Mouse (Mus musculus) C2C12 (cell line): ENCODE measurements around the gene Usp6nl. TPM values are rescaled to one million over a fixed set of nuclear protein-coding genes. Genes with fewer than 3 reads are reported as not detected.

Source experiments
- H3K27me3 ChIP-seq: one replicate; pipeline ENCODE4 v1.6.1; 2011; ENCODE audit not compliant: control insufficient read depth, insufficient read depth, insufficient read length
- H3K36me3 ChIP-seq: one replicate; pipeline ENCODE4 v1.6.1; 2011; ENCODE audit not compliant: control insufficient read depth, insufficient read depth
- H3K4me3 ChIP-seq: one replicate; pipeline ENCODE4 v1.5.1; 2011; ENCODE audit warnings: mild to moderate bottlenecking, control low read depth; ENCODE audit not compliant: poor library complexity, insufficient read depth, severe bottlenecking
- H3K79me2 ChIP-seq: one replicate; pipeline ENCODE4 v1.6.1; 2011; ENCODE audit not compliant: control insufficient read depth, insufficient read depth
- H3K79me3 ChIP-seq: one replicate; pipeline ENCODE4 v1.6.1; 2011; ENCODE audit warnings: low read depth, control low read depth
- H3ac ChIP-seq: one replicate; pipeline ENCODE3; 2011; ENCODE audit warnings: low read depth; ENCODE audit not compliant: control insufficient read depth, insufficient read length
- CEBPB ChIP-seq: IDR thresholded peaks from one replicate; pipeline ENCODE4 v1.6.1; 2011; ENCODE audit warnings: low read depth, mild to moderate bottlenecking, control low read depth, moderate library complexity
- CTCF ChIP-seq: IDR thresholded peaks from one replicate; pipeline ENCODE4 v1.5.1; 2011; ENCODE audit not compliant: control insufficient read depth, insufficient read depth, insufficient read length
- FOSL1 ChIP-seq: IDR thresholded peaks from one replicate; pipeline ENCODE4 v1.8.0; 2011; ENCODE audit warnings: mild to moderate bottlenecking, low read length; ENCODE audit not compliant: poor library complexity, insufficient read depth, severe bottlenecking
- MAX ChIP-seq: IDR thresholded peaks from one replicate; pipeline ENCODE4 v1.6.1; 2011; ENCODE audit warnings: mild to moderate bottlenecking, control low read depth
- MYOD1 ChIP-seq: IDR thresholded peaks from one replicate; pipeline ENCODE4 v1.6.1; 2011; ENCODE audit warnings: low read depth; ENCODE audit not compliant: control insufficient read depth, insufficient read length
- MYOG ChIP-seq: IDR thresholded peaks from one replicate; pipeline ENCODE4 v1.6.1; 2011; ENCODE audit not compliant: control insufficient read depth, insufficient read length; ENCODE audit errors: extremely low read depth
- USF1 ChIP-seq: IDR thresholded peaks from one replicate; pipeline ENCODE4 v1.6.1; 2011; ENCODE audit warnings: low read depth, mild to moderate bottlenecking, control low read depth, moderate library complexity
- polyA plus RNA-seq: library from polyadenylated mRNA; unstranded; fragments of >200 nt; fragmentation: generic; extraction: Trizol; gene quantifications from one replicate; pipeline ENCODE4 v1.2.1, GENCODE M21; 2012; ENCODE audit warnings: missing spikeins

Usp6nl gene
- polyA plus RNA-seq, 1 experiment: 6.1 TPM

DNA sequence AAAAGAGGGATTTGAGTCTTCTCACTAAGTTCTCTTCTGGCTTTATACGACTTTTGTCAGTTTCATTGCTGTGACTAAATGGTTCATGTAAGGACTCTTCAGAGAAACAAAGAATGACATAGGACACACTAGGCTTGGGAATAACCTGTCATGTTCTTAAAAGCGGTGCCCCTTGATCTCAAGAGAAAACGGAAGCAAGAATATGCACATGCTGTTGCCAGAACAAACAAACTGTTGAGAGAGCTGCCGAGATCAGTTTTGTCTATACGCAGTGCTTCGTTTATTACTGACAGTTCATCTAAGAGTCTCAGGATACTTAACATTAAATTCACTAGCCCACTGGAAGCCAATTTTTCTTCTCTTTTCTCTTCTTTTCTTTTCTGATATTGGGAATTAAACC, 76.4 kb downstream of the Usp6nl start:
- Histone ChIP-seq H3K36me3 (peaks cover 20% of the 10 kb centered on the region), H3K27me3 (no peaks in the 10 kb centered on the region), H3K4me3 (no peak overlapping the region), H3ac (no peak overlapping the region), H3K79me2 (peaks cover 5% of the 10 kb centered on the region), H3K79me3 (no peaks in the 10 kb centered on the region)
- TF ChIP-seq MYOD1 (no peak), FOSL1 (no peak), CEBPB (no peak), MYOG (no peak)

DNA sequence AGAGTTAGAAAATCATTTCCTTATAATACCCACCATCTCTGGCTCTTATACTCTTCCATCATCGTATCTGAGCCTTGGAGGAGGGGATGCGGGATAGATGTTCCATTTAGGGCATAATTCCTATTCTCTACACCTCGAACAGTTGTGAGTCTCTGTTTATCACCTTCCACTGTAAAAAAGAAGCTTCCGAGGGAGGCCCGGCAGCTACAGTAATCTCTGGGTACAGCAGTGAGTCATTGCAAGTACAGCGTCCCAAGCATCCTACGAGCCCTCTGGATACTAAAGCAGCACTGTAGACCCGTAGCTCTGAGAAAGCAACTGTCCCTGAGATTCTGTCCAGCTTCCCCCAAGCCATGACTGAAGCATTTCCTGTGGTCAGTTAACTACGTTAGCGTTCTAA, 78.6 kb downstream of the Usp6nl start:
- H3ac ChIP-seq: no peak overlapping the region
- TF ChIP-seq MYOG (no peak), MAX (no peak), USF1 (no peak), CTCF (no peak), MYOD1 (no peak), CEBPB (no peak), FOSL1 (no peak)
- no peaks in the 10 kb centered on the region for H3K79me3 ChIP-seq
- no peak overlapping the region for H3K4me3 ChIP-seq
- peaks cover 12% of the 10 kb centered on the region for H3K36me3 ChIP-seq
- peaks cover 5% of the 10 kb centered on the region for H3K79me2 ChIP-seq
- no peaks in the 10 kb centered on the region for H3K27me3 ChIP-seq

DNA sequence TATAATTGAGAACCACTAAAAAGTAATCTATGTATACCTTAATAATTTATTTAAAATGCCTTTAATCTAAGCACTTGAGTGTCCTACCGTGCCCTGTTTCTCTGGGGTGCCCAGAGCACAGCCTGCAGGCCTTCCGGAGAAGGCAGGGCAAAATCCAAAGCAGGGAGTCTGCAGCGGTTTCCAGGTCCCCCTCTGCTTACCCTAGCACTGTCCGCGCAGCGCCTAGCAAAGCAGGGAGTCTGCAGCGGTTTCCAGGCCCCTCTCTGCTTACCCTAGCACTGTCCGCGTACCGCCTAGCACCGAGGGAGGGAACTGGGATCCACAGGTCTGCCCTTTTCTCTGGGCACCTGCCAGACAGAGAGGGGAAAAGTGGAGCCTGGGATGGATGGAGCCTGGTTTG, 80.9 kb downstream of the Usp6nl start:
- H3K4me3 ChIP-seq: no peak overlapping the region
- TF ChIP-seq MYOG: no peak

DNA sequence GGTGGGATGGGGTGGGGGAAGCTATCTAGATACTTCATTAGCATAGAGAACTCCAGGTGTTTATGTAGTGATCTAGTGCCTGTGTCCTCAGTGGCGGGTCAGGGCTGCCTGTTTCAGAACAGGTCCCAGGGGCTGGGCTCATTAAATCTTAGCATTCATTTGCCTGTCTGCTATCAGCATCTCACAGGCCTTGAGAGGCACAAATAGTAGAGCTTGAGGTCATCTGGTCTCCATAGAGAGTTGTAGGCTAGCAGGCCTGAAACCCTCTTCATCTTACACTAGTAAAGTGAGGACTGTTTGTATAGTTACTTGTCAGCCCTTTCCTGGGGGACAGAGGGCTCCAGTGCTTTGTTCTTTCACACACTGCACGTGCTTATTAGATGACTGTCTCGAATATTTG, 81.5 kb downstream of the Usp6nl start:
- H3K4me3 ChIP-seq: no peak overlapping the region
- TF ChIP-seq MAX: no peak
- no peak for TF ChIP-seq FOSL1
- no peak for TF ChIP-seq CTCF
- no peak for TF ChIP-seq MYOG
- no peak for TF ChIP-seq USF1
- no peak for TF ChIP-seq CEBPB
- TF ChIP-seq MYOD1: no peak

More for the DNA sequence above, 80.9 kb downstream of the Usp6nl start:
- H3ac ChIP-seq: no peak overlapping the region
- H3K79me3 ChIP-seq: no peaks in the 10 kb centered on the region
- peaks cover 12% of the 10 kb centered on the region for H3K36me3 ChIP-seq
- H3K79me2 ChIP-seq: peaks cover 5% of the 10 kb centered on the region
- H3K27me3 ChIP-seq: no peaks in the 10 kb centered on the region

DNA sequence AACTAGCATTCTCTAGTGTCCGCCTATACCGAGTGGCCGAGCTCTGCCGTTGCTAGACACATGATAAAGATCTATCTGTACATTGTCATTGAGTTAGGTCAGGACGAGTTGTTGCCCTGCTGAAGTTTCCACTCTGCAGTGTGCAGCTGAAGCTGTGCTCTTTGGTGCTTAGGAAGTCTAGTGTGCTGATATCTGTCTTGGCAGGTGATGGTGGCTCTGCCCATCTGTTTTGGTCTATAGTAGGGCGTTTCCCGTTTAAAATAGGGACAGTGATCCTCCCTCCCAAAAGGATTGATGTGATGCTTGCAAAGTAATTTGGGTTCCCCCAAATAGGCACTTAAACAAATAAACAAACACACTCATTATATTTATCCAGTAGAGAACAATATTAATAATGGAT, 82.2 kb downstream of the Usp6nl start:
- TF ChIP-seq FOSL1 (no peak), CTCF (no peak), MYOG (no peak), MYOD1 (no peak), USF1 (no peak), MAX (no peak), CEBPB (no peak)
- peaks cover 13% of the 10 kb centered on the region for H3K36me3 ChIP-seq
- no peaks in the 10 kb centered on the region for H3K27me3 ChIP-seq
- H3K79me3 ChIP-seq: no peaks in the 10 kb centered on the region
- no peak overlapping the region for H3K4me3 ChIP-seq
- H3K79me2 ChIP-seq: peaks cover 5% of the 10 kb centered on the region
- no peak overlapping the region for H3ac ChIP-seq

More for the DNA sequence above, 81.5 kb downstream of the Usp6nl start:
- H3K36me3 ChIP-seq: peaks cover 13% of the 10 kb centered on the region
- no peaks in the 10 kb centered on the region for H3K27me3 ChIP-seq
- H3K79me3 ChIP-seq: no peaks in the 10 kb centered on the region
- H3K79me2 ChIP-seq: peaks cover 5% of the 10 kb centered on the region
- H3ac ChIP-seq: no peak overlapping the region

DNA sequence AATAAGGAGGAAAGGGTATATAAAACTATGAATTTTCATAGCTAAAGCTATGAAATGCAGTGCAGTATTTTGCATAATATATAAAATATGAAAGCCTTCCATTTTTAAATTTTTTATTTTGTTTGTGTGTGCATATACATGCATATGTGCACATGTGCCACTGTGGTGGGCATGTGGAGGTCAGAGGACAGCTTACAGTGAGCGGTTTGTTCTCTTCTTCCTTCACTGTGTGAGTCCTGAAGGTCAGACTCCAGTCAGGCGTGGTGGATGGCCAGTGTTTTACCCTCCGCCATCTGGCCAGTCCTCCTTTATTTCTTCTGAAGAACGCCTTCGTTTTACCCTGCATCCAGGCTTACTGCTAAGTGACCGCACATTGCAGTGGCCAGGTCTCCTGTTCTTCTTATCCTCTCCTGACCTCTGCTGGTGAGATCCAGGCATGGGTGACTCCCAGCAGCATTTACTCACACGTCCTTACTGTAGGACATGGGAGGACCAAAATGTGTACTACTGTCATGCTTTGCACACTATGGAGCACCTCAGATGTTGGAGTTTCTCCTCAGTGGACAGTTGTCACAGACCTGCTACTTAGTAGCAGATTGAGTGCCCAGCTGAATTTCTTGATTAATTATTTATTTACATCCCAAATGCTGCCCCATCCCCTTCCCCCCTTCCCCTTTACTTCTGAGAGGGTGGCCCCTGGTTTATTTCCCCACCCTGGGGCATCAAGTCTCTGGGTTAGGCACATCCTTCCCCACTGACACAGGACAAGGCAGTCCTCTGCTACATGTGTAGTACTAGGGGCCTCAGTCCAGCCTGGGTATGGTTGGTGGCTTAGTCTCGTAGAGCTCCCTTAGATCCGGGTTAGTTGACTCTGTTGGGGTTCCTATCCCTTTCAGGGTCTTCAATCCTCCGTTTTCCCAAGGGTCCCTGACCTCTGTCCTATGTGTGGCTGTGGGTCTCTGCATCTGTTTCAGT, 82.9 kb downstream of the Usp6nl start:
- TF ChIP-seq MYOG: no peak
- TF ChIP-seq CTCF: peak; percentile 76
- Histone ChIP-seq H3K79me3 (no peaks in the 10 kb centered on the region), H3K27me3 (no peaks in the 10 kb centered on the region), H3K79me2 (no peaks in the 10 kb centered on the region), H3ac (no peak overlapping the region), H3K36me3 (peaks cover 15% of the 10 kb centered on the region), H3K4me3 (no peak overlapping the region)
